Mouse (Mus musculus) forebrain, embryonic 16.5 days (tissue): ENCODE measurements around the gene Adra1b. TPM values are rescaled to one million over a fixed set of nuclear protein-coding genes. Genes with fewer than 3 reads are reported as not detected.
A peak's percentile ranks its signal among the peaks of the same experiment; 100 is the strongest.

Experiments
- ATAC-seq: fragments of 200-750 bp; cut with Nextera tagmentation; 2 replicates; pipeline ENCODE4 v1.8.0; 2017; ENCODE audit warnings: mild to moderate bottlenecking, moderate library complexity
- H3K27ac ChIP-seq: fragments of 300-500 bp; sonication (generic); 2 replicates; pipeline ENCODE4 v1.5.1; 2014; ENCODE audit warnings: low read length, control low read depth
- H3K27me3 ChIP-seq: fragments of 300-500 bp; sonication (generic); replicated peaks from 2 replicates; pipeline ENCODE4 v1.6.1; 2014; ENCODE audit warnings: low read length; ENCODE audit not compliant: control insufficient read depth, insufficient read depth
- H3K36me3 ChIP-seq: fragments of 300-500 bp; sonication (generic); 2 replicates; pipeline ENCODE4 v1.6.1; 2014; ENCODE audit not compliant: control insufficient read depth, insufficient read depth
- H3K4me1 ChIP-seq: fragments of 300-500 bp; sonication (generic); replicated peaks from 2 replicates; pipeline ENCODE4 v1.6.1; 2014; ENCODE audit warnings: low read length; ENCODE audit not compliant: control insufficient read depth, insufficient read depth
- H3K4me2 ChIP-seq: fragments of 300-500 bp; sonication (generic); 2 replicates; pipeline ENCODE4 v1.6.1; 2014; ENCODE audit warnings: mild to moderate bottlenecking, low read length, control low read depth
- H3K4me3 ChIP-seq: fragments of 300-500 bp; sonication (generic); replicated peaks from 2 replicates; pipeline ENCODE4 v1.5.1; 2014; ENCODE audit warnings: mild to moderate bottlenecking, low read length, control low read depth
- H3K9ac ChIP-seq: fragments of 300-500 bp; sonication (generic); replicated peaks from 2 replicates; pipeline ENCODE4 v1.6.1; 2014; ENCODE audit warnings: low read depth, low read length, control low read depth
- H3K9me3 ChIP-seq: fragments of 300-500 bp; sonication (generic); 2 replicates; pipeline ENCODE4 v1.6.1; 2016; ENCODE audit warnings: low read length; ENCODE audit not compliant: control insufficient read depth
- WGBS: fragments of 180-500 bp; shearing (Covaris S2); extraction: QIAGEN DNeasy Blood & Tissue Kit; methylation state at CpG from one replicate; pipeline ENCODE4 v1.1.7; 2014; 5-methylcytosine and 5-hydroxymethylcytosine counted together
- polyA plus RNA-seq: library from polyadenylated mRNA; unstranded; fragments of >200 nt; fragmentation: Nextera tagmentation; extraction: Ambion mirVana; gene quantifications from 2 replicates; pipeline ENCODE4 v1.2.1, GENCODE M21; 2015

Gene Adra1b
- polyA plus RNA-seq = 1.6 and 2.8 TPM in 2 replicates

- no peak within 1 kb of the TSS for H3K9ac ChIP-seq
- H3K4me1 ChIP-seq = no peaks in the 10 kb centered on the region
- no peaks in the 10 kb centered on the region for H3K9me3 ChIP-seq
- 90% methylated on average over 6 of the region's 6 CpGs for WGBS
- no peak within 1 kb of the TSS for H3K4me3 ChIP-seq
- ATAC-seq = no peak
- no peaks in the 10 kb centered on the region for H3K27me3 ChIP-seq
- H3K27ac ChIP-seq = no peak within 1 kb of the TSS
- no peak within 1 kb of the TSS for H3K4me2 ChIP-seq
- H3K36me3 ChIP-seq = no peaks in the 10 kb centered on the region
Measured at GRCm38 (mm10) chr11:43901051-43901654, at the start of gene Adra1b. TSS of gene Adra1b (minus strand) at chr11:43901210.

DNA sequence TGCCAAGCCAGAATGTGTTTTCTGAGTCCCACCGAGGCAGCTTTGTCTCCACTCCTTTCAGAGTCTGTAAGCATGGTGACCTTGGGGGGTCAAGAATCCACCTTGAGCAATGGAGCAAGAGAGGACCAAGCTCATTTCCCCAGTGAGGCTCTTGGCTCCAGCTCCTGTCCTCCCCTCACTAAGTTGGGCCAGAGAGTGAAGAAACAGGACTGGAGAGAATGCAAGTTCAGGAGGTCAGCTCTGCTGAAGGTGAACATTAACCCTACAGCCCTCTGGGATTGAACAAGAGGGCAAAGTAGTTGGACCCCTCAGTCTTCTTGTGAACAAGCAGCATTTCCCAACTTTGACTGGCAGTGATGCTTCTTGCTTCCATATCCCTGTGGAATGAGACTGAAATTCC lies 49.3 kb upstream of the Adra1b start:
- Histone ChIP-seq H3K4me3 (no peak overlapping the region), H3K9ac (no peak overlapping the region), H3K36me3 (no peaks in the 10 kb centered on the region), H3K4me1 (no peaks in the 10 kb centered on the region), H3K27ac (no peak overlapping the region), H3K4me2 (no peak overlapping the region), H3K27me3 (no peaks in the 10 kb centered on the region), H3K9me3 (no peaks in the 10 kb centered on the region)
- WGBS = 86% methylated on average over 1 of the region's 1 CpGs
- no peak for ATAC-seq

GRCm38 (mm10) chr11:43943781-43944180 lies 42.8 kb upstream of the Adra1b start:
- Histone ChIP-seq H3K4me1 (no peaks in the 10 kb centered on the region), H3K27me3 (no peaks in the 10 kb centered on the region; the same call in 1 of the 2 replicates), H3K4me2 (no peak overlapping the region), H3K9ac (no peak overlapping the region), H3K36me3 (no peaks in the 10 kb centered on the region), H3K4me3 (no peak overlapping the region), H3K9me3 (no peaks in the 10 kb centered on the region), H3K27ac (no peak overlapping the region)
- ATAC-seq = no peak
- WGBS = 69% methylated on average over 2 of the region's 2 CpGs

DNA sequence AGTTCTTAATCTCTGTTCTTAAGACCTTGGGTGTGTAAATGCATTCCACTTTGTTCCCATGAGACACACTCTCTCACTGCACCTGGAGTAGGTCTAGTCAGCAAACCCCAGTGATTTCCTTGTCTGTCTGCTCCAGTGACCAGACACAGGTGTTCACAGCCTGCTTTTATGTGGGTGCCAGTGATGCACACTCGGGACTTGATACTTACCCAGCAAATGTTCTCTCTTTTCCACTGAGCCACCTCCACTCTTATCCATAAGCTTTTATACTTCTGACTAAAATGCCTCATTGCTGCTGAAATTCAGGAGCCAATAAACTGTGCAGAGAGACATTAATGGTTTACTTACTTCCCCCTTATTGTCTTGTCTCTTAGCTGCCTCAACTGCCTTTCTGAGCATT lies 42.2 kb upstream of the Adra1b start:
- Histone ChIP-seq H3K4me2 (no peak overlapping the region), H3K36me3 (no peaks in the 10 kb centered on the region), H3K9me3 (no peaks in the 10 kb centered on the region), H3K27ac (no peak overlapping the region), H3K4me1 (no peaks in the 10 kb centered on the region), H3K9ac (no peak overlapping the region), H3K4me3 (no peak overlapping the region), H3K27me3 (no peaks in the 10 kb centered on the region; the same call in 1 of the 2 replicates)
- WGBS = 87% methylated on average over 1 of the region's 1 CpGs
- no peak for ATAC-seq

- Histone ChIP-seq H3K36me3 (no peaks in the 10 kb centered on the region), H3K9ac (no peak overlapping the region), H3K27ac (no peak overlapping the region), H3K27me3 (no peaks in the 10 kb centered on the region; the same call in 1 of the 2 replicates), H3K9me3 (no peaks in the 10 kb centered on the region), H3K4me2 (no peak overlapping the region), H3K4me3 (no peak overlapping the region), H3K4me1 (no peaks in the 10 kb centered on the region)
- ATAC-seq = no peak
- 78% methylated on average over 6 of the region's 6 CpGs for WGBS
Measured at GRCm38 (mm10) chr11:43940501-43941202, 39.6 kb upstream of the Adra1b start.

GRCm38 (mm10) chr11:43936023-43936422 lies 35.0 kb upstream of the Adra1b start:
- Histone ChIP-seq H3K27ac (no peak overlapping the region), H3K27me3 (no peaks in the 10 kb centered on the region), H3K9me3 (no peaks in the 10 kb centered on the region), H3K4me1 (no peaks in the 10 kb centered on the region), H3K36me3 (no peaks in the 10 kb centered on the region), H3K4me3 (no peak overlapping the region), H3K9ac (no peak overlapping the region), H3K4me2 (no peak overlapping the region)
- no peak for ATAC-seq
- 85% methylated on average over 2 of the region's 2 CpGs for WGBS

DNA sequence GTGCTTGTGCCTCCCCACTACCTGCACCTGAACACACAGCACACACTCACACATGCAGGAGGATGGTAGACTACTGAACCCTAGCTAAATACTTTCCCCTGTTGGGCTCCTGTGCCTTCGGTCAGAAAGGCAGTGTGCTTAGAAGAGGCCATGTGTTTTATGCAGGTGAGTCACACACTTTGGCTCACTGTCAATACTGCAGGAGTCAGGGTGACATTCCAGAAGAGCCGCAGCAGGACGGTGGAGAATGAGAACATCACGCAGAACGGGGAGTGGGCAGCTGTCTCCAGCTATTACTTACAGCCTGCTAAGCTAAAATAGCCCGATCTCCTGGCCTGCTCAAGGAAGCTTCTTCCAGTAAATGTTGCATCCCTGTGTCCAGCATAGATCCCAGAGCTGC lies 32.5 kb upstream of the Adra1b start:
- ATAC-seq = no peak
- 87% methylated on average over 6 of the region's 6 CpGs for WGBS
- Histone ChIP-seq H3K4me1 (no peaks in the 10 kb centered on the region), H3K27ac (no peak overlapping the region), H3K36me3 (no peaks in the 10 kb centered on the region), H3K9me3 (no peaks in the 10 kb centered on the region), H3K9ac (no peak overlapping the region), H3K4me3 (no peak overlapping the region), H3K4me2 (no peak overlapping the region), H3K27me3 (no peaks in the 10 kb centered on the region)

GRCm38 (mm10) chr11:43933000-43933399 lies 32.0 kb upstream of the Adra1b start:
- Histone ChIP-seq H3K9me3 (no peaks in the 10 kb centered on the region), H3K27ac (no peak overlapping the region), H3K36me3 (no peaks in the 10 kb centered on the region), H3K9ac (no peak overlapping the region), H3K4me1 (no peaks in the 10 kb centered on the region), H3K27me3 (no peaks in the 10 kb centered on the region), H3K4me2 (no peak overlapping the region), H3K4me3 (no peak overlapping the region)
- 70% methylated on average over 4 of the region's 4 CpGs for WGBS
- peak; percentile 57; the same call in 1 of the 2 replicates for ATAC-seq

DNA sequence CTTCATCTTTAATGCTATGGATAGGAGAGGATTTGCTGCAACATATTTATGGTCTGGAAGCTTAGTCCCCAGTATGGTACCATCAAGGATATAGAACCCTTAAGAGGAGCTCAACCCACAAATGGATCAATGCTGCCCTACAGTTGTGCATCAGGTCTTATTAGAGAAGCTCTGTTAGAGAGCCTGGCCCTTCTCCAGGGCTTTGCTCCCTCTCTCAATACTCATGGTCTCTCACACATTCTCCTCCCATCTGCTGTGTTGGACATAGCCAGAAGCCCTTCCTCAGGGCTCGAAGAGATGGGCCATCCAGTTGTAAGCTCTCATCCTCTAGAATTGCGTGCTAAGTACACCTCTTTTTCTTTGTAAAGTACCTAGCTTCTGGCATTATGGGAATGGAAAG lies 29.2 kb upstream of the Adra1b start:
- no peaks in the 10 kb centered on the region for H3K4me1 ChIP-seq

More for the DNA sequence above, 29.2 kb upstream of the Adra1b start:
- no peak overlapping the region for H3K4me3 ChIP-seq
- H3K27ac ChIP-seq = no peak overlapping the region
- no peak overlapping the region for H3K4me2 ChIP-seq
- no peaks in the 10 kb centered on the region for H3K36me3 ChIP-seq
- no peaks in the 10 kb centered on the region for H3K27me3 ChIP-seq
- no peaks in the 10 kb centered on the region for H3K9me3 ChIP-seq
- 95% methylated on average over 2 of the region's 2 CpGs for WGBS
- ATAC-seq = no peak
- H3K9ac ChIP-seq = no peak overlapping the region
